Mouse (Mus musculus): Measurements from ENCODE around the gene Chac1. TPM values are rescaled to one million over a fixed set of nuclear protein-coding genes. Genes with fewer than 3 reads are reported as not detected.

Chac1 gene
- polyA plus RNA-seq, 1 experiment = 2.3 TPM

DNA sequence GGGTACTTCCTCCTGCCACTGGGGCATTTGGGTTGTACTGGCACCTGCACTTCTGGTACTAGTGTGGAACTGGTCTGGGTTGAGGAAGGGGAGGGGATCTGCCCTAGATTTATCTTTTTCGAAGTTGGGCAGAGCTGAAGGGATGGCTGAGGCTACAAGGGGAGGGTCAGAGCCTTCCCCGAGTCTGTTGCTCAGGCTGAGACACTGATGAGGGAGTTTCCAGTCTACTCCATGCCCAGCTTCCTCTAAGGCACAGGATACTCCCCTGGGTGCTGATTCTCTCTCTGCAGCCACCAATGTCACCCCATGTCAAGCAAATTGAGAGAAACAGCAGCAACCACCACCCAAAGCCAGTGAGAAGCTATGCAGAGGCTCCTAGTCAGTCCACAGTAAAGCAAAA lies 15.0 kb upstream of the Chac1 start:
- peak overlapping the region; percentile 80 for H3K27ac ChIP-seq (replicated peaks; ENCODE audit: low read depth, low read length)
- 0 out of 2 replicates have a peak, but pooled peaks cover 6% of the 10 kb centered on the region for H3K4me1 ChIP-seq (ENCODE audit: control insufficient read depth, insufficient read depth, insufficient read length, low read length)
- H3K4me3 ChIP-seq (ENCODE audit: insufficient read depth, low read depth, low read length) = peak overlapping the region; percentile 25

GRCm38 (mm10) chr2:119336470-119336869 lies 14.6 kb upstream of the Chac1 start:
- peak overlapping the region; percentile 90 for H3K27ac ChIP-seq (replicated peaks; ENCODE audit: low read depth, low read length)
- H3K4me1 ChIP-seq (ENCODE audit: control insufficient read depth, insufficient read depth, insufficient read length, low read length) = 0 out of 2 replicates have a peak, but pooled peaks cover 6% of the 10 kb centered on the region
- peak overlapping the region; percentile 25 for H3K4me3 ChIP-seq (ENCODE audit: insufficient read depth, low read depth, low read length)

- Histone ChIP-seq H3K27ac (replicated peaks; ENCODE audit: low read depth, low read length) (peak overlapping the region; percentile 90), H3K4me1 (ENCODE audit: control insufficient read depth, insufficient read depth, insufficient read length, low read length) (0 out of 2 replicates have a peak, but pooled peaks cover 4% of the 10 kb centered on the region), H3K4me3 (ENCODE audit: insufficient read depth, low read depth, low read length) (peak overlapping the region; percentile 52)
Measured at GRCm38 (mm10) chr2:119337425-119338265, 13.4 kb upstream of the Chac1 start.

DNA sequence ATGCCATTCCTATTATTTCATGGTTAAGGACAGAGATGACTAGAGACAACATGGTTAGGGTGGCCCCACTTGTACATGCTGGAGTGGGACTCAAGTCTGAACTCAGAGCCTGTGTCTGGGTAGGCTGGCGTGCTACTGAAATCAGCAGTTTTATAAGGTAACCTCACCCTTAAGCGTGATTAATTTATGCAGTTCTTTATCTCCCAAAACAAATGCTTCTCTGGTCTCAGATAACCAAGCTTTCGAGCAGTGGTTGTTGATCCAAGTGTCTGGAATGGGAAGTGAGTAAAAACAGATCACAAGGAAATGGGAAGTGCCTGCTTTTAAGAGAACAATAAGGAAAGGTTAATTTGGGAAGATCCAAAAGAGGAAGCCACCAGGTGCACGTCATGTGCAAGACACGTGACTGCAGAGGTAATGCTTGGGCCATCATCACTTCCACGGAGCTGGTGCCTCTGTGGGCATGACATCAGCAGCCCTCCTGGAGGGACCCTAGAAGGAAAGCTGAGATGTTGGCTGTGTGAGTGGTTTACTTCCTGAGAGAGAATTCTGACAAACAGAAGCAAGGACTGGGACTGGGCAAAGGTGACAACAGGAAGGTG lies 6.4 kb upstream of the Chac1 start:
- Histone ChIP-seq H3K4me3 (ENCODE audit: insufficient read depth, low read depth, low read length) (no peak overlapping the region), H3K27ac (replicated peaks; ENCODE audit: low read depth, low read length) (peak overlapping the region; percentile 71), H3K4me1 (ENCODE audit: control insufficient read depth, insufficient read depth, insufficient read length, low read length) (peaks cover 3% of the 10 kb centered on the region; the same call in 1 of the 2 replicates)

DNA sequence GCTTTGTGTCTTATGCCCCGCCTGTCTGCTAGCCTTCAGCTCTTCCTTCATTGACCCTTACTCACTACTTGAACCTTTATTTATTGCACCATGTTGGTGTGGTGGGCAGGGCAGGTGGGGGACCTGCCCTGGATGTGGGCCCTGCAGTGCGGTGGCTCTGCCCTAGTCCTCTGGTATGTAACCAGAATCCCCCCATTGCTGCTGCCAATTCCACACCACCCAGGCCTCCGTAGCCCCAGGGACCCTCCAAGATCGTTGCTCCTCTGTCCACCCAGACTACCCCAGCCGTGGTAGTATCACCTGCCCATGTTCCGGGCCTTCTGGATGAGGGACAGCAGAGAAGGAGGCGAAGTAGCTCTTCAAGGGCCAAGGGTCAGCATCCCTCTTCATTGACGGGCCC lies 2.7 kb downstream of the Chac1 start:
- H3K4me1 ChIP-seq (ENCODE audit: control insufficient read depth, insufficient read depth, insufficient read length, low read length) = peaks cover 14% of the 10 kb centered on the region
- no peak overlapping the region for H3K4me3 ChIP-seq (ENCODE audit: insufficient read depth, low read depth, low read length)
- no peak overlapping the region for H3K27ac ChIP-seq (replicated peaks; ENCODE audit: low read depth, low read length)

DNA sequence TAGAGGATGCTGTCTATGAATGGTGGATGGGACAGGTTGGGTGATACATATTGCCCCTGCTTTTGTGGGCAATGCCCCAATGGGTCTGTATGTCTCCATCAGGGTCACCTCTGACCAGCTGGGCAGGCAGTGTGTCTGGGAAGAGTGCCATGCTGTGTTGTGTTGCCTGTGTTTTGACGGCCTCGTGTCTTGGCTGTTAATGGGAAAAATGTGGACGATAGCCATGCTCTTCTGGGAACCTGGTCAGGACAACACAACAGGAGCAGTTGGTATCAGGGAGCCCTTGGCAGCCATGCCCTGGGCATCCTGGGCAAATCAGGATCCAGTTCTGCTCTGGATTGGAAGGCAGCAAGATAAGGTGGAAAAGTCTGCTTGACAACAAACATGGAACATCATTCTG lies 4.1 kb downstream of the Chac1 start:
- Histone ChIP-seq H3K4me1 (ENCODE audit: control insufficient read depth, insufficient read depth, insufficient read length, low read length) (peaks cover 14% of the 10 kb centered on the region), H3K4me3 (ENCODE audit: insufficient read depth, low read depth, low read length) (no peak overlapping the region), H3K27ac (replicated peaks; ENCODE audit: low read depth, low read length) (no peak overlapping the region)

GRCm38 (mm10) chr2:119355651-119356050 lies 4.6 kb downstream of the Chac1 start:
- no peak overlapping the region for H3K27ac ChIP-seq (replicated peaks; ENCODE audit: low read depth, low read length)
- no peak overlapping the region for H3K4me3 ChIP-seq (ENCODE audit: insufficient read depth, low read depth, low read length)
- peaks cover 11% of the 10 kb centered on the region for H3K4me1 ChIP-seq (ENCODE audit: control insufficient read depth, insufficient read depth, insufficient read length, low read length)

DNA sequence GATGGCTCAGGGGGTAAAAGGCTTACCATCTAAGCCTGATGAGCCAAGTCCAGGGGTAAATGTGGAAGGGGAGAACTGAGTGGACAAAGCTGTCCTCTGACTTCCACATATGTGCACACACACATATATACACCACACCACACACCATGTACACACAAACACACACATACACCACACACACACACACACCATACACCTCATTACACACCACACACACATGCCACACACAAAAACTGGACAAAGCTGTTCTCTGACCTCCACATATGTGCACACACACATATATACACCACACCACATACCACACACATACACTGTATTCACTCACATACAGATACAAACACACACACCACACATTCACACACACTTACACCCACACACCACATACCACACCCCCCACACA lies 5.3 kb downstream of the Chac1 start:
- no peak overlapping the region for H3K27ac ChIP-seq (replicated peaks; ENCODE audit: low read depth, low read length)
- H3K4me1 ChIP-seq (ENCODE audit: control insufficient read depth, insufficient read depth, insufficient read length, low read length) = peaks cover 7% of the 10 kb centered on the region
- no peak overlapping the region for H3K4me3 ChIP-seq (ENCODE audit: insufficient read depth, low read depth, low read length)

GRCm38 (mm10) chr2:119356805-119357204 lies 5.8 kb downstream of the Chac1 start:
- H3K27ac ChIP-seq (replicated peaks; ENCODE audit: low read depth, low read length) = no peak overlapping the region
- H3K4me1 ChIP-seq (ENCODE audit: control insufficient read depth, insufficient read depth, insufficient read length, low read length) = peaks cover 5% of the 10 kb centered on the region
- H3K4me3 ChIP-seq (ENCODE audit: insufficient read depth, low read depth, low read length) = no peak overlapping the region

GRCm38 (mm10) chr2:119358249-119358648 lies 7.2 kb downstream of the Chac1 start:
- H3K27ac ChIP-seq (replicated peaks; ENCODE audit: low read depth, low read length) = no peak overlapping the region
- H3K4me1 ChIP-seq (ENCODE audit: control insufficient read depth, insufficient read depth, insufficient read length, low read length) = peaks cover 5% of the 10 kb centered on the region
- no peak overlapping the region for H3K4me3 ChIP-seq (ENCODE audit: insufficient read depth, low read depth, low read length)

DNA sequence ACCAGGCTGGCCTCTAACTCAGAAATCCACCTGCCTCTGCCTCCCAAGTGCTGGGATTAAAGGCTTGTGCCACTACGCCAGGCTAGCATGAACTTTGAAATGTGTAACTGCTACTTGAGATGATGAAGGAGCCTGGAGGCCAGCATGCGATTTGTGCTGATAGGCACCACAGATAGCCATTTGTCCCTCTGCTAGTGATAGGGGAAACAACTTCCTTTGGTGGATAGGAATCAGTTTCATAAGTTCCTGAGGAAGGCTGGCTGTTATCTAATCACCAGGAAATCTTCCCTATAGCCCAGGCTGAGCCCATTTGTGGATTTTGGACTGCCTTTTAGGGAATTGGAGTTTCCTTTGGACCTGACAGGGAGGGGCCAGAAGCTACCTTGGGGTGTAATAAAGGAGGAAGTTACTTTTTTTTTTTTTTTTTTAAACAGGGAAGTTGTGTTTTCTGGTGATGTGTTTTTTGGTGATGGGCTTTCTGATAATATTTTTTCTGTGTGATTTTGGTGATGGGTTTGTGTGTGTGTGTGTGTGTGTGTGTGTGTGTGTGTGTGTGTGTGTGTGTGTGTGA lies 8.8 kb downstream of the Chac1 start:
- no peak overlapping the region for H3K27ac ChIP-seq (replicated peaks; ENCODE audit: low read depth, low read length)
- no peak overlapping the region for H3K4me3 ChIP-seq (ENCODE audit: insufficient read depth, low read depth, low read length)
- H3K4me1 ChIP-seq (ENCODE audit: control insufficient read depth, insufficient read depth, insufficient read length, low read length) = peaks cover 1% of the 10 kb centered on the region

DNA sequence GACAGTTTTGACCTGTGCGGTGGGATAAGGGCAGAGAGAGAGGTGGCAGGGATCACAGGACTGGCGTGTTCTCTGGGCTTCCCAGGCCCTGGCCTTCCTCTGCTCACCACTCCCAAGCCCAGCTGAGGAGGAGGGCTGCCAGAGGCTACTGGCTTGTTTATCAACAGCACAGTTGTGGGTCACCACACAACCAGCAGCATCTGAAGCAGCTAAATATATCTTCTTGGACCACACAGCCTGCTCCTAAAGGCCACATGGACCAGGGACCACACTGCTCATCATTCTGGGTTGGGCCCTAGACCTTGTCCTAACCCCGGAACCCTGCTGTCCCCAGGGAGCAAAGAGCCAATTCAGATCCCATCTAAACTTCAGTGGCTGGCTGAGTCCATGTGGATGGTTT lies 13.9 kb downstream of the Chac1 start:
- no peaks in the 10 kb centered on the region for H3K4me1 ChIP-seq (ENCODE audit: control insufficient read depth, insufficient read depth, insufficient read length, low read length)
- H3K27ac ChIP-seq (replicated peaks; ENCODE audit: low read depth, low read length) = no peak overlapping the region
- H3K4me3 ChIP-seq (ENCODE audit: insufficient read depth, low read depth, low read length) = no peak overlapping the region

DNA sequence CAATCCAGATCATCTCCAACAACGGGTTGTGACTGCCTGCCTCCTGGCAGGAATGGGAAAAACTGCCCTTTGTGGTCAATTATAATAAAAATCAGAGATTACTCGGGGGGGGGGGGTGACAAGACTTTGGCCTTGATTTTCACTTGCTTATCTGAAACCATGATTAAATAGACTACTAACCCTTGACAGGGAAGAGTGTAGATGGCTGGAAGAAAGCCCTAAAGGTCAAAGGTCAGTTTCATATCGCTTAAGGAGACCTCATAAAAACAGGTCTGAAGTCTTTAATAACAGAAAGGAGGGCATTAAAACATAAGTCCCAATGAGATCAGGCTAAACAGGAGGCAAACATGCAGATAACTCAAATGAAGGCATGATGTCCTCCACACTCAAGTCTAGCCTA lies 16.3 kb downstream of the Chac1 start:
- Histone ChIP-seq H3K27ac (replicated peaks; ENCODE audit: low read depth, low read length) (no peak overlapping the region), H3K4me3 (ENCODE audit: insufficient read depth, low read depth, low read length) (no peak overlapping the region), H3K4me1 (ENCODE audit: control insufficient read depth, insufficient read depth, insufficient read length, low read length) (no peaks in the 10 kb centered on the region)

GRCm38 (mm10) chr2:119370116-119370515 lies 19.1 kb downstream of the Chac1 start:
- Histone ChIP-seq H3K27ac (replicated peaks; ENCODE audit: low read depth, low read length) (no peak overlapping the region), H3K4me3 (ENCODE audit: insufficient read depth, low read depth, low read length) (no peak overlapping the region), H3K4me1 (ENCODE audit: control insufficient read depth, insufficient read depth, insufficient read length, low read length) (no peaks in the 10 kb centered on the region)

DNA sequence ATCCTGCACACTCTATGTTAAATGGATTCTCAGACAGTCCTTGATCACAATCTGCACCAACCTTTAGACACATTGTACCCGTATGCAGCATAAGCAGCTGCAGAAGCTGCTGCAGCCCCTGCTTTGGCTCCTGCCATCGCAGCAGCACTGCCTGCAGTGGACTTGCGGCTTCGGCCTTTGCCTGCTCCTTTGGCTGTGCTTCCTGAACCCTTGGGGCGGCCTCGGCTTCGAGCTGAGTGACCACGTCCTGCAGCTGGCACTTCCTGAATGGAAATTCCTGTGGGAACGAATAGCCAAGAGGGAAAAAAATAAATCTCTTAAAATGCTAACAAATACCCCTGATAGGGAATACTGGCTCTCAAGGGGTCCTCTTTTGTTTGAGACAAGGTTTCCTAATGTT lies 26.3 kb downstream of the Chac1 start:
- Histone ChIP-seq H3K4me3 (ENCODE audit: insufficient read depth, low read depth, low read length) (no peak overlapping the region), H3K27ac (replicated peaks; ENCODE audit: low read depth, low read length) (no peak overlapping the region), H3K4me1 (ENCODE audit: control insufficient read depth, insufficient read depth, insufficient read length, low read length) (0 out of 2 replicates have a peak, but pooled peaks cover 3% of the 10 kb centered on the region)

Data from brown adipose tissue, adult 24 weeks (tissue).